Mouse (Mus musculus) liver, adult 2 months (tissue): ENCODE measurements around the gene Epb41l1.

Source experiments
- CTCF ChIP-seq: fragments of 200-500 bp; IDR thresholded peaks from 2 replicates; pipeline ENCODE4 v1.5.1; 2011; ENCODE audit warnings: low read depth, low read length, control low read depth
- POLR2A ChIP-seq: fragments of 200-500 bp; IDR thresholded peaks from 2 replicates; pipeline ENCODE4 v1.6.1; 2011; ENCODE audit warnings: low read length, control low read depth; ENCODE audit not compliant: insufficient read depth; ENCODE audit errors: extremely low read depth

DNA sequence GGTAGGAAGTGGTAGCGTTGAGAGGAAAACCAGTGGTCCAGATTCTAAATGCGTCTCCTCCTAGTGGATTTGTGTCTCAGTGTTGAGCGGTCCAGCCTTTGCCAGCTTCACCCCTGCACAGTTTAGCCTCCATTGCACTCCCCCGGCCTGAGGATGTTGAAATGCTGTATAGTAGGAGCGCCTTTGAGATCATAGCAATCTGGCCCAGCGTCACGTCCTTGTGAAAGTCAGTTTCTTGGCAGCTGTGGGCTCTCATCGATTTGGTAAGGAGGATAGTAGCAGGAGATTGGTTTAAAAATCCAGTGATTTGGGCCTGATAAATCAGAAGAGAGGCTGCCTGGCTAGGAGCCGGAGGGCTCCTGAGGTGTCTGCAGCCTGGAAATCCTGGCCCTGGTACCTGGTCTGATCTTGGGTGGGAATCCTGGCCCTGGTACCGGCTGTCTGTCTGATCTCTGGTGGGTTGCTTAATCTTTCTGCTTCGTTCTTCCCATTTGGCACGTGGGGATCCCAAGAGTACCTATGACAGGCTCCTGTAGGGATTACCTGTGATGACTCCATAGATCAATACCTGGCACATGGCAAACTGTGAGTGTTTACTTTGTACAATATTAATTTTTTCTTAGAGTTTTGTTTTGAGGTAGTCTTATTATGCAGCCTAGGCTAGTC lies 65.5 kb downstream of the Epb41l1 start:
- TF ChIP-seq CTCF (no peak), POLR2A (no peak)
